Mouse (Mus musculus) adrenal gland, postnatal 4 days (tissue): ENCODE measurements at regions not wholly inside any gene's neighbourhood (a gene's known extent, or its start where the extent isn't known, plus 50 kb on each side); places are given as distances from the start of the nearest gene placed in this dataset.
A peak's percentile ranks its signal among the peaks of the same experiment; 100 is the strongest.

Experiments
- DNase-seq, 2 experiments: peaks; one replicate each; pipeline ENCODE4 v3.0.0; 2021 to 2022; ENCODE audit warnings: low spot score in 2 of 2, mixed read lengths in 2 of 2

DNA sequence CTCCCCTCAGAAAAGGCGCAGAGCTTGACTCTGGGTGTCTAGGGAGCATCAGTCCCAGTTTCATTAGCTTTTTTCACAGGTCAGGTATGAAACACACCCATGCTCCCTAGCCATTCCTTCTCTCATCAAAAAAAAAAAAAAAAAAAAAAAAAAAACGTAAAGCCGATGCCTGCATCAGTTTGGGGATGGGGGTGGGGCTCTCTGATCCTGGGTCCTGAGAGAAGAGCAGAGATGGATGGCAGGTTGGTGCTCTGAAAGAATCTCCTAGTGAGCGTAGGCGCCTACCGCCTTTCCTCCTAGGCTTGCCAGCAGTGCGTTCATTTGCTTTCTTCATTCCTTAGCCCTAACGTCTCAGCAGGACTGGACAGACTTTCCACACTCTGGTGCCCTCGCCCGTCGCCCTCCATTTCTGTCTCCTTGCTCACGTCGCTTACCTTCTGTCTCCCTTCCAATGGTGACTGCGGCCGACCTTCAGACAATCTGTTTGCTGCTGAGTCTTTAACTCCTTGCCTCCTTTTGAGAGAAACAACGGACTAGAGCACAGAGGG lies 267.5 kb downstream of the Agtpbp1 start:
- DNase-seq = no peak

DNA sequence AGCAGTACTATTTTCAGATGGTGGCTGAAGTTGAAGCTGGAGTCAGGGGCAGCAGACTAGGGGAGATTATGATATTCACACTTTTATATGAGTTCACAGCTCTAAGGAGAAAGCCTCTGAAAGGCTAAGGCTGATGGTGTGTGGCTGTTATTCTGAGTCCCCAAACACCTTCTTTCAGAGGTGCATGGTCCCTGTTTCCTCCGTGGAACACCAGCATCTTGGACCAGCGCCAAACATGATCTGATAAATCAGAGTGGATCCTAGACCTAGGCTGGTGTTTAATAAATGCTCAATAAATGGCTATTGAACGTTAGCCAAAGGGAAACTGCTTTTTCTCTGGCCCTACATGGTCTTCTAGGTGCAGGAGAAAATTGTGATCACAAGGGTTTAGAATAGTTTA lies 269.2 kb downstream of the Agtpbp1 start:
- no peak for DNase-seq

DNA sequence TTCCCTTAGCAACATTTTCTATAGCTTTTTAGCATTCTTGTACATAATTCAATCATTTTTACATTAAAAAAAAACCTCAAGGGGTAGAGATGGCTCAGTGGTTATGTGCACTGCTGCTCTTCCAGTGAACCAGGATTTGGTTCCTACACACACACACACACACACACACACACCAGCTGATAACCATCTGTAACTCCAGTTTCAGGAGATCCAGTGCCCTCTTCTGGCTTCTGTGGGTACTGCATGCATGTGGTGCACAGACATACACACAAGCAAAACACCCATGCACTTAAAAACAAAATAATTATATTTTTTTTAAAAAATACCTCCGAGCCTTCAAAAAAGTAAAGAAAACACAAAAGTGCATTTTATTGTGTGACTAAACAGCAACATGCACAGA lies 270.6 kb downstream of the Agtpbp1 start:
- peak in 1 of 2 experiments; percentile 8 for DNase-seq

DNA sequence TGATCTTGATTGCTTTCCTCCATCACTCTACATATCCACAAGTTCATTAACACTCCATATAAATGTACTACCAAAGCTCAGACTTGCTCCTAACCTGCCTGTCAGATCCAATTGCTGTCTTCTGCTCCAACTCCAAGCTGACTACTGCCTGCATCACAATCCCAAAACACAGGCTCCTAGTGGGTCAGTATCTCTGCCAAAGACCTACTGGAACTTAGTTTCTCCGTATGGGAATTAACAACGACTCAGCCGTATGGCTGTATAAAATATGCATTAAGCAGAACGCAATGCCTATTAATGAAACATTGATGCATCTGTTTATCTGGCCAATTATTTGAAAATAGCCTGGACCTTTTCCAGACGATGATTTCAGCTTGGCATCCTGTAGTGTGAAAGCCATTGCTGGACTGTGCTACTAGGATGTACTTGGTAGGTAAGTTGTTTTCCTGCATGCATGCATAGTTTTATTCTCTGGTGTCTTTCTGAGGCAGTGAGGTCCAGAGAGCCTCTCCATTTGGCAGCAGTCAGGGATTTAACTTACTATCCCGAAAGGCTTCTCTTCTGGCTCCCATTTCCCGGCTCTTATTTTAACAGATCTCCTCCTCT lies 271.2 kb downstream of the Agtpbp1 start:
- DNase-seq = no peak

DNA sequence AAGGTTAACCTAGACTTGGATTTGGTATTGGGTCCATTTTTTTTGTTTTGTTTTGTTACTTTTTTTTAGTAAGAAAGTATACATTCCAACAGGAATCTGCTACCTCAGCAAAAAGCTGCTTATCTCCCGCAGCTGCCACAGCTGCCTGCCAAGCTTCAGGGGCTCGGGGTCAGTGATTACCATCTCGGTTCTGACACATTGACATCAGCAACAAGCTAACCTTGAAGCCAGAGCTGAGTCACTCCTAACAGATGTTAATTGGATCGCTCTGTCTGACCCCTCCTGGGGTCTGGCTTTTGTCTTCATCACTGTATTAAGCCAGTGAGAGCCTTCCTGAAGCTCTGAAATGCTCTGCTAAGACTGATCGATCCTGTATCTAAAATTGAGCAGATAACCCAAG lies 292.1 kb downstream of the Agtpbp1 start:
- no peak for DNase-seq

DNA sequence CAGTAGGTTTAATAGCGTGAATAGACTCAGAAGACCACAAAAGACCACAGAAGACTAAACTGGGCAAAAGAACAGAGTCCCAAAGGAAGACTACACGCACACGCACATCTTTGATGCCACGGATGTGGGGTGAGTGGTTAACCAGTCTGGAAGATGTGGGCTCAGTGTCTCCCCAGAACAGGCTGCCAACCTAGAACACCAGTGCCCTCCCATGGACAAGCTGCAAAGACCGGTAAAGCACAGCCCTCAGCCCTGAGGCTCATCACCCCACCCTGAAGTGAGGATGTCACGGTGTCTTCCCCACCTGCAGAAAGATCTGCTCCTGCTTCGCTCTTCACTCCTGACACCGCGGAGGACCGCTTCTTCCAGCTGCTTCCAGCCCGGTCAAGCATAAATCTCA lies 295.9 kb downstream of the Agtpbp1 start:
- no peak for DNase-seq

DNA sequence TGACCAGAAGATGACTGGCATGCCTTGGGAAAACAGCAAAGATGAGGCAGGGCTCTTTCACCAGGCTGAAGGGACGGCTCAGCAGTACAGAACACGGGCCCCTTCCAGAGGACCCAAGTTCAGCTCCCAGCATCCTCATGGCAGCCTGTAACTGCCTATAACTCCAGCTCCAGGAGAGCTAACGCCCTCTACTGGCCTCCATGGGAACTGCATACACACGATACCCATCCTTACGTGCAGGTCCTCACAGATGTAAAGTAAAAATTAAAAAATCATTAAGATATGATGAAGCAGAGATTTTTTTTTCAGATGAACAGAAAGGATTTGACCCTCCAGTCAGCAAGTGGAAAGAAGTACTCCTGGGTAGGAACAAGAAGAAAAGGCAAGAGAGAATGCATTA lies 303.8 kb downstream of the Agtpbp1 start:
- DNase-seq = no peak

DNA sequence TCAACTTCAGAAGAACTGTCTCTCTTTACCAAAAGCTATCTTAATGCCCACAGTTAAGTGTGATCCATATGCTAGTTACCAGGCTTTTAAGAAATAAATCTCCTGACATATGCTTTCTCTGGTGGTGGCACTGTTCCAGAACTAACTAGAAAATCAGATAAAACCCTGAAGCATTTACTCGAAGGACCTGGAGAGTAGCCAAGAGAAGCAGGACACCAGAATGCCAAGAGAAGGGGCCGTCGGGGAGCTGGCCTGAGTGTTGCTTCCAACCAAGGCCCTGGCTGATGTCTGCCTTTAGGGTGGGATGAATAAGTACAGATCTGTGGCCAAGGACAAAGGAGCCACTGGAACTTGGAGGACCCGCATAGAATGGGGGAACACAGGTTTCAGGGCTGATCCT lies 305.9 kb downstream of the Agtpbp1 start:
- no peak for DNase-seq

DNA sequence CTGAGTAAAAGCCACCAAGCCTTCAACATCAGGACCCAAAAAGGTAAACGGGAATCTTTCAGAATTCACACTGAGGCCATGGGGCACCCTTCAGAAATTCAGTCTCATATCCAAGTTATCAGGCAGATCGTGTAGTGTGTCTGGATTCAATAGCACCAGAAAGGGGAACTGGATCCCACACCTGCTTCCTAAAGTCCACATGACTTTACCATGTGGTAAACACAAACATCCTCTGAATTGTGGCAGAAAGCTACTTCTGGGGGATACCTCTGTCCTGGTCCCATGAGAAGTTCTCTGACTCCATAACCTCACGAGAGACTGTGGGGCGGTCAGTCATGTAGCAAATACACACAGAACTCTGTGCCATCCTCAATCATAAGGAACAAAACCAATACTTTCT lies 313.4 kb downstream of the Agtpbp1 start:
- DNase-seq = no peak

DNA sequence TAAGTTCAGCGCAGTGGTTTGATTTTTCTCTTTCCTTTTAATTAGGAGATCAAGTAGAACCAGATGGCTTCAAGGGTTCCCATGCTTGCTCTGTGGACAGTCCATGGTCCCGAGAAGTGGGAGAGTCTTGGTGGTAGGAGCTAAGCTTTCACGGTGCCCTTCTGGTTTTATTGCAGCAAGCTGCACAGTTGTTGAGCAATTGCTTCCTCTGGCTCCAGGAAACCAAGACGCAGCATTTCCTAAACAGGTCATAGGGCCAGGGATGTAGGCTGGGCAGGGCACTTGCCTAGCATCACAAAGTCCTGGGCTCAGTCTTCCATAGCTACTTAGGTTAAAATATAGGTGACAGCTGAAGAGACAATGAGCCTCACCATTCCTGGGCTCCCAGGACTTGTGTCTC lies 318.2 kb downstream of the Agtpbp1 start:
- no peak for DNase-seq

DNA sequence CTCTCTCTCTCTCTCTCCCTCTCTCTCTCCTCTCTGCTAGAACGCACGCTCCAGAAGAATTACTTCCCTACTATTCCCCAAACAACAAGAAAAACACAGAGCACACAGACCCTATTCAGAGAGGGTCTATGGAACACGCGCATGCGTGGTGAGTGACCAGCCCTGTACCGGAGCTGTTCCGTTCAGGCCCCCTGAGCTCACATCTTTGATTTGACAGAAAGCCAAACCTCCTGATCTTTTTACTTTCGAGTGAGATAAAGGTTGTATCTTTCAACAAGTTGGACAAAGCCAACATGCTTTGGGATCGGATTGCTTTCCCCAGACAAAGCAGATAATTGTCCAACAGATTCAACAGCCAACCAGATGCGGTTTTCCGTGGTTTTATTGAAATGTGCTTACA lies 320.9 kb downstream of the Agtpbp1 start:
- no peak for DNase-seq

DNA sequence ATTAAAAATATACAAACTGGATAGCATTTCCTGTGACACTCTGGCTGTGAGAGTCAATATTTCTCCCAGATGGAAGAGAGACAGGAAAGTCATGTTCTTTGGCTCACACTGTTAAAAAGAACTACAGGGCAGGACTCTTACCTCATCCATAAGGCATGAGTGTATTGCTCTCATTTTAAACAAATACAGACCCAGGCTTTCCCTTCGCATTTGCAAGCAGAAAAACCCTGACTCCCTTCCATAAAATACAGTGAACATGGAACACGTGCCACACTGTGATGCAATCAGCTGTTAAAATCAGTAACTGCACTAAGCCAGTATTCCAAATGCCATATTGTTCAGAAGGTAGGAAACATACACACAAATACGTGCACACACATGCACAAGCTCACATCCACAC lies 323.1 kb downstream of the Agtpbp1 start:
- DNase-seq = no peak

DNA sequence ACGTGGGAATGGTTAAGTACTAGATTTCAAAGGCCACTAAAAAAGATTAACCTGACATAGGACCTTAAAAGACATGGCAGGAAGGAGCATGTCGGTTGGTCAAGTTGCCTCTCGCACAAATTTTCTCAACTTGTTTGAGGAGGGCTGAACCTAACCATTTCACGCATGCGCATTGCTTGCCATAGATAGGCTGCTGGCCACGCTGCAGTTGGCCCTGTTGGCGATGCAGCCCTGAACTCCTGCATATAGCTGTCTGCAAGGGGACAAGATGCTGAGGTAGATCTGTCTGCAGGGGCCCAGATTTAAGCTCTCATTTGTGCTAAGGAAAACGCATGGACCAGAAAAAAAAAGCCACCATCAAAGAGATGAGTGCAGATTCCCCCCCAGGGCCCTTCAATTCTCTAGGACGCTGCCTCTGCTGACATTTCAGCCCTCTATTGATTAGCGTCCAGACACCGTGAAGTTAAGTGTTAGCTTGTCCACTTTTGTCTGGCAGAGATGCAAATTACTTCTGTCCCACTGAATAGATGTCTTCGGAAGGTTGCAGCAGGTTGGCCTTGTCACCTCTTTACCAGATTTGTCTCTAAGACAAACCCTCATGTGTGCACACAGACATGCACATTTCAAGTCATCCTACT lies 329.1 kb downstream of the Agtpbp1 start:
- no peak for DNase-seq

DNA sequence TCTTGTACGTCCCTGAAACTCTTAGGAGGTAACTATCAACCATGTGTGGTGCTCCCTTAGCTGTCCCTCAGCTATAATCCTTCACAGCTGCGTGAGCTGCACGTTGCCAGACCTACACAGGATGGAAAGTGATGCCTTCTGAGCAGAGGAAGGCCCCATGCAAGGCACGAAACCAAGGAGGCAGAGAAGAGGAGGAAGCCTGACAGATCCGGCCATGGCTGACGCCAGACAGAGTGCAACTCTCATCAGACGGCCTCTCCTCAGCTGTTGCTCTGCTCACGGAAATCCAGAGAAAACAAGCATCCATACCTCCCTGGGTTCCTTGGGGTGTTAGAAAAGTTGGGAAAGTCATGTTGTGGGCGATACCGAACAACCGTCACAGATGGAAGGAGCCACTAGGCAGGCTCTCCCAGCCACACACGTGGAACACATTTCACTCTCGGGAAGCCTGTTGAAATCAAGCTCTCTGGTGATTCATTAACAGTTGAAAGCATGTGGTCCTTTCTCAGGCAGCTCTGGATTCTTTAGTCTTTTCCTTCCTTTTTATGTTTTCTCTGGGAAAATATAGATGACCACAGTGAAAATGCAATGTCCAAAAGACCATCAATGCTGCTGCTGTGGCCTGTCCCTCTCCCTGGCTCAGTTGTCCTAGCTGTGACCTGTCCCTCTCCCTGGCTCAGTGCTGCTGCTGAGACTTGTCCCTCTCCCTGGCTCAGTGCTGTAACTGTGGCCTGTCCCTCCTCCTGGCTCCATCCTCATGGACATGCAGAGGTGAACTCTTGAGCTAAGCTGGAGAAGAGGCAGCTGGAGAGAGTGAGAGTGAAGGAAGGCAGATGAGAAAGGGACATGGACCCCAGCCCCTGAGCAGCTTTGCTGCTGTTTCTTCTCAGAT lies 331.1 kb downstream of the Agtpbp1 start:
- no peak for DNase-seq

DNA sequence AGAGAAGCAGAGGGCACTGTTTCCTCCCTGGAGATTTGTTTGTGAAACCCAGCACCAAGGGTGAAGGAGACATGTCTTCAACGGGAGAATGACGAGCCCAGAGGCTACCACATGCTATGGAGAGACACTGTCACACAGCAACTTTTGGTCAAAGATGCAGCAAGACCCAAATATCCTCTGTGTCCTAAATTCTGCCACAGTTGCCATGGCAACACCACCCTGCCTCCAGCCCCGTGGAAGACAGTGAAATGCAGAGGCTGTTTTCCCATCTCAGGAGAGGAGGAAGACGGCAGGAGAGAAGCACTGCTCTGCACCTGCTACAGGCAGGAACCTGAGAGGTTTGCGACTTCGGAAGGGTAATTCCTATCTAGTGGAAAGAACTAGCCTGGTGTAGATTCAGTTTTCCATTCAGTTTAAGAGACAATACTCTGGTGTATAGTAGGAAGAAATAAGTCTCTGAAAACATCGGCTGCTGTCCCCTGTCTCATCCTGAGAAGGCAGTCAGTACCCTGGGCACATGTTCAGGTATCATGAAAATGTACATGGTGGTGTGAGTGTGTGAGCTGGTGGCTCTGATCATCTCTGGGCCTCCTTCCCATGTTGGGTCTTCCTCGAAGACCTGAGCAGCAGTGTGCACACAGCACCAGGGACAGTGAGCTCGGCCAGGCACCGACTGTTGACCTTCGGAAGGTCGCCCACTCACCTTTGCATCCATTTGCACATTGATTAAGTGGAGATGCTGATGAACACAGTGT lies 333.6 kb downstream of the Agtpbp1 start:
- no peak for DNase-seq

DNA sequence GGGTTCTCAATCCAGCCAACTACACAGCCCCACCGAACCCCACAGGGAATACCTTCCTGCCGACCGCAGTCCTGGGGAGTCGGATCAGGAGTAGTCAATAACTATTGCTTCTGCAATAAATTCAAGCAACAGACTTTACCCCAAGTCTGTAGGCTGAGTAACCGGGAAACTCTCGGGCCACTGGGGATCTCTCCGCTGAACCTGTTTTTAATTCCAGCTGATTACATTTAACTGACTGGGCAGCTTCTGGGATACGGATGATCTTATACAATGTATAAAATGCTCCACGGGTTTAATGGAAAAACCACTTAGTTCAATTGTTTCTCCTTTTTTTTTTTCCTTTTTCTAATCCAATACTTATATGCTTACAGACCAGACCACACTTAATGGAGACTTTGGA lies 336.6 kb downstream of the Agtpbp1 start:
- DNase-seq = no peak

DNA sequence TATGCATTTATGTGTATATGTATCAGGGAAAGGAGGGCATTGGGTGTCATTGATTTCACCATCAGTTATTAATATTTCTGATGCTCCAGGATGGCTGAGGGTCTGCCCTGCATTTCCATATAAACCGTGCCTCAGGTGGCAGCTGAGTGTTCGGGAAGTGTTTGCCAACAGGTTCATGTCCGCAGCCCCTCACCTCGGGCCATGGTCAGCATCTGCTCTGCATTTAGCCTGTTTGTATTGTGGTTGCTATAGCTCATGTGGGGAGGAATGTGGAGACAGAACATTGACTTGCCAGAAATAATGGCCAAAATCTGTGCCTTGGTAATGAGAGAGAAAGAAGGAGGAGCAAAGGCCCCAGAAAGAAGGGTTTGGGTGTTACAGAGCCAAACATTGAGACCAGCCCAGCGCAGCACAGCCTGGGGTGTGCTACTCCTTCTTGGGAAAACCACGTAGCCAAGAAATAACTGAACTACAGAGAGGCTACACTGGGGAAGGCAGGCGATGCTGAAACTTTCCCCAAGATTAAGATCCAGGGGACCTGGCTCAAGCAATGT lies 338.0 kb downstream of the Agtpbp1 start:
- no peak for DNase-seq

DNA sequence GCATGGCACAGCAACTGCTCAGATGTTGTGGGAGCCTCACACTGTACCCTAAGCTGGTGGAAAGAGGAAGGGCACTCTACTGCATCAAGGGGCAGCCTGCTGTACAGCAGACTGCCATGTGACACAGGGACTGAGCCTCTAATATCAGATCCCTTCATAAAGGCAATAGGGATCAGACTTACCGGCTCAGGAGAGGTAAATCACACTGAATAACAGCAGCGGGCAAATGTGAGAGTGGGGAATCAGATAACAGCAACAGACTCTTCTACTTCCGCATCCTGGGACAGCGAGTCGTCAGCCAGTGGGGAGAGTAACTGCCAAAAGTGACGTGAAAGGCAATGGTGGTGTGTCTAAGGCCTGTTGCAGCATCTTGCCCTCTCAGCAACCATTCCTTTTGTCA lies 339.0 kb downstream of the Agtpbp1 start:
- DNase-seq = no peak

DNA sequence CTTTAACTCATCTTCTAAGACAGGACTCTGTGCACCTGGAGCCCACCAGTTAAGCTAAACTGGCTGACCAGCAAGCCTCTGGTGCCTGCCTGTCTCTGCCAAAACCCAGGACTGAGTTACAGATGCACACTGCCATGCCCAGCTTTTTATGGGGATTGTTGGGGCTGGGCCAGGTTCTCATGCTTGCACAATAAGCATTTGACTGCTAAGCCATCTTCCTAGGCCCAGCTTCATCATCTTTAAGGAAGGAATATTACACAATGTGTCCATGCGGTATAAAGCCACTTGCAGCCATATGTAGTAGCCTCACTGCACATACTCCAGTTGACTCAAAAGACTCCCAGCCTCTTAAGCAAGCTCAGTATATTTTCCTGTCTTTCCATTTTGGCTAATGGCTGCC lies 340.4 kb downstream of the Agtpbp1 start:
- DNase-seq = no peak

DNA sequence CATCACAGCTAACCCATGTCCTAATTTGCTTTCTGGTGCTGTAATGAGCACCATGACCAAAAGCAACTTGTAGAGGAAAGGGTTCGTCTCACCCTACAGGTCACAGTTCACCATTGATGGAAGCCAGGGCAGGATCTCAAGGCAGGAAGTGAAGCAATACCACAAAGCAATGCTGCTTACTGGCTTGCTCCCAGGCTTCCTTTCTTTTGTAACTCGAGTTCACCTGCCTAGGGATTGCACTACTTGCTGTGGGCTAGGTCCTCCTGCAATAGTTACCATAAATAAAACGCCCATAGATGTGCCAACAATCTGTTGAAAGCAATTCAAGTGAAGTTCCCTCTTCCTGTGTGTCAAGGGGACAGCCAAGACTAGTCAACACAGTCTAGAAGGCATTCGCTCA lies 342.4 kb downstream of the Agtpbp1 start:
- no peak for DNase-seq

DNA sequence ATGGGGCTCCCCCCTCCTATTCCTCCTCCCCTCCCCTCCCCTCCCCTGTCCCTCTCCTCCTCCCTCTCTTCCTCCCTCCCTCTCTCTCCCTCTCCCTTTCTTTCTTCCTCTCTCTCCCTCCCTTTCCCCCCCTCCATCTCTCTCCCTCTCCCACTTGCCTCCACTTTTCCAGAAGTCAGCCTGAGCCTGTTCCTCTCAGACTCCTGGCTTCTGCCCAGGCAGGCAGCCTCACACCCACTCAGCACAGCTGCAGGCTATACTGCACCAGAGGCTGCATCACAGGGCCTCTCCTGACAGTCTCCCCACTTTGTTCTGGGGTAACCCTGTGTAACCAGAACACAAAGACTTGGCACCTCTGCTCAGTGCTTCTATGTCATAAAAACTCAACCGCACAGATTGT lies 346.3 kb downstream of the Agtpbp1 start:
- DNase-seq = no peak
